Mouse (Mus musculus): ENCODE measurements around the gene Med25.

Med25 gene

DNA sequence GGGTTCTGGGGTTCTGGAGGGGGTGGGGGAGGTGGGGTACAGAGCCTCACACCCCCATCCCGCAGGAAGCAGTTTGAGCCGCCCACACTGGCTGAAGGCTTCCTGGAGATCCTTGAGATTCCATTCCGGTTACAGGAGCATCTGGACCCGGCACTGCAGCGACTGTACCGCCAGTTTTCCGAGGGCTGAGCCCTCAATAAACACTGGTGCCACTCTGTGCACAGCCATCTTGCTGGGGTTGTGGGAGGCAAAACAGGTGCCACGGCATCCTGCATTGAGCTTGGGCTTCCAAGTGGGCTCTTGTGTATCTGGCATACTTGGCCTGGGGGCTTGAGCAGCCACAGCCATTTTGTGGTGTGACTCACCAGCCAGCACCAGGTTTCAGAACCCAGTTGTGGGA lies 30.1 kb downstream of the Med25 start:
- DNase-seq: no peak

- no peak for DNase-seq
Measured at GRCm38 (mm10) chr7:44861429-44861816, 31.1 kb downstream of the Med25 start.

DNA sequence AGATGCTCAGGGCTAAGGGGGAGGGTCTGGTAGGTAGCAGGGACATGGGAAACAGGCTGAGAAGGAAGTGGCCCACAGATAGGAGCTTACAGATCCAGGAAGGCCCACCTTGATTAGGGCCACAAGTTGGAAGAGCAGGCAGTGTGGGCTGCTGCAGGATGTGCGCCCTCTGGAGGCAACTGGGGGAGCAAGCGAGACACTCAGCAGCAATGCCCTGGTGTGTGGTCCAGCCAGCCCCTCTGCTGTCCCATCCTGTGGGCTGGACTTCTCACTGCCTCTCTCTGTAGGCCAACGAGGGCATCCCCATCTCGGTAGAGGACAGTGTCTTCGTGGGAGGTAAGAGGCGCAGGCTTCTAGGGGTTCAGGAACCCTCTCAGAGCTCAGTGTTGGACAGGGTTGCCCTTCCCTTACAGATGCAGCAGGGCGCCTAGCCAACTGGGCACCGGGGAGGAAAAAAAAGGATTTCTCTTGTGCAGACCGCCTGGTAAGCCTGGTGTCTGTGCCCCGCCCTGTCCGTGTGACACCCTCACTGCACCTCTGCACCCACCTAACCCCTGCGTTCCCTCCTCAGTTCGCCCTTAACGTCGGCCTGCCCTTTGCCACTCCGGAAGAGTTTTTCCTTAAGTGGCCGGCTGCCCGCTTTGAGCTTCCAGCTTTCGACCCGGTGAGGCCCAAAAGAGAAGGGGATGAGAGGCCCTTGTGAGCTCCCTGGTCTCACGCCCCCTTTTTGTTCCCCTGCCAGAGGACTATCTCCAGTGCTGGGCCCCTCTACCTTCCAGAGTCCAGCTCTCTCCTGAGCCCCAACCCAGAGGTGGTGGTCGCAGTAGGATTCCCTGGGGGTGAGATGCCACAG lies 31.7 kb downstream of the Med25 start:
- DNase-seq: peak; percentile 65

DNA sequence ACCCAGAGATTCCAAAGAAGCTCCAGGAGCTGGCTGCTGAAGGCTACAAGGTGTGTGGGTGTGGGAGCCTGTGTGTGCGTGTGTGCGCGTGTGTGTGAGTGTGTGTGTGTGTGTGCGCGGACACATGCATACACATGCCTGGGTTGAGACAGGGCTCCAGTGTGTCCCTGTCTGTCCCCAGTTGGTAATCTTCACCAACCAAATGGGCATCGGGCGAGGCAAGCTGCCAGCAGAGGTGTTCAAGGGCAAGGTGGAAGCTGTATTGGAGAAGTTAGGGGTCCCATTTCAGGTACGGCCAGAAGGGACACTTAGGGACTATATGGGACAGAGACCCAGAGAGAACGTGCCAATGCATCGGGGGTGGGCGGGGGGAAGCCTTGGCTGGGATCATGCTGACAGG lies 32.6 kb downstream of the Med25 start:
- no peak for DNase-seq

DNA sequence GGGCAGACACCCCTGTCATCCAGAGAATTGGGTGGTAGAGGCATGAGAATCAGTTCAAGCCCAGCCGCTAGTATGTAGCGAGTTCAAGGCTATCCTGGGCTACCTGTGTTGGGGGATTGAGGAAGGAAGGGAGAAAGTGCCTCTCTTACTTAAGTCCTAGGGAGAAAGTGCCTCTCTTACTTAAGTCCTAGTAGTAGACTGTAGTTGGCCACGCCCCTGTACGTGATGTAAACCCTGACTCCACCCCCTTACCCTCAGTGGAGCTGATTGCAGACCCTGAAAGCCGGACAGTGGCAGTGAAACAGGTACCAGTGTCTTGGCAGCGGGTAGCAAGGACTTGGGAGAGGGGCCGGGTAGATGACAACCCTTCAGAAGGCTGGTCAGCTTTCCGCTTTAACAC lies 34.6 kb downstream of the Med25 start:
- DNase-seq: no peak

- DNase-seq: peak; percentile 77
Measured at GRCm38 (mm10) chr7:44857042-44857552, 35.4 kb downstream of the Med25 start, which contains the start of gene Pnkp. Gene Pnkp (plus strand): TSS chr7:44857139.

DNA sequence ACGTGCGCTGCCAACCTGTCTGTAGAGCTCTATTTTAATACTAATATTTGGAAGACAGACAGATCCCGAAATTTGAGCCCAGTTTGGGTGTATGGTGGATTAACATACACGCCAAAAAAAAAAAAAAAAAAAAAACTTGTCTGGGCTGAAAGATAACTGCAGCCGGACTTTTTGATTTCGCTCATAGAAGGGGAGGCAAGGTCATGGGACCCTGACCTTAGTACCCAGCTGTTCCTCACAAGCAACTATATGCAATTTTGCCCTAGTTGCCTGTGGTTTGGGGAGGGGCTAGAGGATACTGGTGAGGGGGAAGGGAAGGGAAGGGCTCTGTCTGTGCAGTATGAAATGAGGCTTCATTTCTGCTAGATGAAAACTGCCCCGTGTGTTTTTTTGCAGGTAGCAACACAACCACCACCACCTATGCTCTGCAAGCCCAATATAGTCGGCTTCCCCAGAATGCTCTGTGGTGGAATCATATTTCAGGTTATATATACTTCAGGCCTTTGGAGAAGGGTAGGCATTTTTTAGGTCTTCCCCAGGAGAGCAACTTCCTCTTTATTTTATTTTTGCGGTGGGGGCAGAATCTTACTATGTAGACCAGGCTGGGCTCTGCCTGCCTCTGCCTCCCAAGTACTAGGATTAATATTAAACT lies 36.1 kb downstream of the Med25 start:
- no peak for DNase-seq

- no peak for DNase-seq
Measured at GRCm38 (mm10) chr7:44855036-44855435, 37.5 kb downstream of the Med25 start.

GRCm38 (mm10) chr7:44854356-44855031 lies 38.0 kb downstream of the Med25 start:
- peak; percentile 75 for DNase-seq

GRCm38 (mm10) chr7:44853596-44854355 lies 38.7 kb downstream of the Med25 start:
- DNase-seq: no peak

DNA sequence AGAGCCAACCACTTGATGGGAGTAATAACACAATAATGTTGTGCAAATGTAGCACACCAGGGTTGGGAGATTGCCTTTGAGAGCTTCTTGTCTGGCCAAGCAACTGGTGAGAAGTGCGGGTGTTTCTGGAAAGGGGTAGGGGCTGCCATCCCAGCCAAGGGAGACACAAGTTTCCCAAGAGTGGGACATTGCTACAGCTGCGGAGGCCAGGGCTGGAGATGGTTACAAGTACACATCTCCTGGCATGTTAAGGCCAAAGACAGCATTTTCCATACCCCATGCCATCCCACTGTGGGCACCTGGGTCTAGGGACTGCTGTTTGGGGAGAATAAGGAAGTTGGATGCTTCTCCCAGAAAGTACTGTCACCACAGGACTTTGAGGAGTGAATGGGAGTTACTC lies 39.4 kb downstream of the Med25 start:
- no peak for DNase-seq

DNA sequence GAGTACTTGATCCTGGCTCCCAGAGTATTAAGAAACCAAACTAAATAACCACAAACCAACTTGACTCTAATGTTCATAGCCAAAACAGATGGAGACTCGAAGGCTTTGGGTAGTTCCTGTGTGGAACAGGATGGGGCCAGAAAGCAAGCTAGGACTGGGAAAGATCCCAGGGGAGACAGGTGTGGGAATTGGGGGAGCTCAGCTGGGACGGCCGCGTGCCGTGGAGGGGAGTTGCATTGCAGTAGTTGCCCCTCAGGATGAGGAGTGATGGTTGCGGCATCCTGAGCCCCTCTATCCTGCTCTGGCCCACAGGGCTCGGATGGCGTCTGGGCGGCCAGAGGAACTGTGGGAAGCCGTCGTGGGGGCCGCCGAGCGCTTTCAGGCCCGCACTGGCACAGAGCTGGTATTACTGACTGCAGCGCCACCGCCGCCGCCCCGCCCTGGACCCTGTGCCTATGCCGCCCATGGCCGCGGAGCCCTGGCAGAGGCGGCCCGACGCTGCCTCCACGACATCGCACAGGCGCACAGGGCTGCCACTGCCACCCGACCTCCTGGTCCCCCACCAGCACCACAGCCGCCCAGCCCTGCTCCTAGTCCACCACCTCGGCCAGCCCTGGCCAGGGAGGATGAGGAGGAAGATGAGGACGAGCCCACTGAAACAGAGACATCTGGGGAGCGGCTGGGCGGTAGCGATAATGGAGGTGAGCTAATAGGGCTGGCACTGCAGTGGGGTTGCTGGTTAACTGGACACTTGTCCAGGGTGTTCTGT lies 40.1 kb downstream of the Med25 start:
- DNase-seq: no peak

- DNase-seq: no peak
Measured at GRCm38 (mm10) chr7:44851625-44852234, 40.8 kb downstream of the Med25 start.

DNA sequence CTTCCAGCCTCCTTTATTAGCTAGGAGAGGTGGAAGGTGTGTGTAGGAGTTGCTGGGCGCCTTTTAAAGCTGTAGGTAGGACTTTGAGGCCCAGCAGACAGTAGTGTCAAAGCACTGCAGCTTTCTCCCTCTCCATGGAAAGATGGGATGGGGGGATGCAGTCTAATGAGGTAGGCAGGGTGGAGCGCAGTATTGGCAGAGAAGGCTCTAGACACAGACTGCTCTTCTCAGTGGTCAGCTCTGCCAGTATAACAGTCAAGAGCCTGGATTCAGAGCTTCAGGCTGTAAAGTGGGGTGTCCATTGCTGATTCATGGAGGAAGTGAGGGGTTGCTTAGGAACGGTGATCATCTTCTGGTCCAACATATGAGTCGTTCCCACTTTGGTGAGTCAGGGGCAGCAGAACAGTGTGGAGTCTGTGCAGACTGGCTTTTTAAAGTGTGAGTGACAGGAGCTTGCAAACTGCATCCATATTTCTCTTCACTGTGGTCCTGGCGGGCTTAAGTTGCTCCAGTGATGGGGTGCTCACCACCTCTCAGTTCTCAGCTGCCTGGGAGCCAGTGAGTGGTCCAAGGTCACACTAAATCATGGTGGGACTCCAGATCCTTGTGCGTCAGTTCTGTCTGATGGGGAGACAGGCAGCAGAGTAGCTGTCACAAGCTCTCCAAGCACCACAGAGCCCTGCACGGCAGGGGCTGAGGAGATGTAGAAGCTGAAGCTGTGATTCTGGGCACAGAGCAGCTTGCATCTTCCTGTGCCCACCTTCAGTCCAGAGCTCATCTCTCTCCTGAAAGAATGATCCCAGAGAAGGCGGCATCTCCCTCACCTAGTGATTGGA lies 41.5 kb downstream of the Med25 start:
- DNase-seq: no peak

DNA sequence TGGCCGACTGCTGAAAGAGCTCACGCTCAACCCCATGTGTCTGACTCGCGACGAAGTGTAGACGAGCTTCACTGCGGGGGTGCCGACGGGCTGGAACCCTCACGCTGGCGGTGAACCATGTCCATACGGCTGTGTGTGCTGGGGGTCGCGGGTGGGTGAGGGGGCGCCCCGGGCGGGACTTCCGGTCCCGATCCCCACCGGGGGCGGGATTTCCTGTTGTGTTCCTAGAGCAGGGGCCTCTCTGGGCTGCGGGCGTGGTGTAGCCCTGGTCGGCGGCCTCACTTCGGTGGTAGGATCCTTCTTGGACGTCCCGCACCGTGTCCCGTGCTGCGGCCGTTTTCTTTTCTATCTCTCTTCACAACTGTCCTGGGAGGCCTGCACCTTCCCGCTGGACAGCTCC lies 42.4 kb downstream of the Med25 start:
- DNase-seq: no peak

DNA sequence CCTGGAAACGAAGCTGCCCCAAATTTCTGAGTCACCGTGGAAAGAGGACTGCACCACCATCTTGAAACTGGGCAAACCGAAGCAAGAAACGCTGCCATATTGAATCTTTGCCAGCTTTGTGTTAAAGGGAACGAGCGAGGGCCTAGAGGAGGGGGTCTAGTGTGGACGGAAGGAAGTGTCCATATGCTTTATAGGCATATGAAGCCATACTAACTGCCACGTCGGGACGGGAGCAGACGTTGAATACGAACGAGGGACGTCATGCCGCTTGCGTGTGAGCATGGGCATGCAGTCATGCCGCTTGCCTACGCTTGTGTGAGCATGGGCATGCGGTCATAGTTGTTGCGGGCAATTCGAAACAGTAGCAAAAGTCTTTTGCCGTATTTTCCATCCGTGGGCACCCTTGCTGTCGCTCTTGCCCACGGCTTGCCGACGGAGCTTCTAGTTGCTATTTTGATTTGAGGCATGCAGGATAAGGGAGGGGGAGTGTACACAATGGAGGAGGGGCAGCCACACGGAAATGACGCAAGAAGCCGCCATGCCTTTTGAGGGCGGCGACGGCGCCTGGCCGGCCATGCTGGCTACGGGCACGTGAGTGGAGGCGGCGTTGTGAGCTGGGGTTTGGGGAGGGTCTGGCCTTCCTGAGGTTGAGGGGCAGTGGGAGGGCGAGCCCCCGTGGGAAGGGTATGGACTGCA lies 42.9 kb downstream of the Med25 start:
- DNase-seq: peak; percentile 90

- peak; percentile 100 for DNase-seq
Measured at GRCm38 (mm10) chr7:44848561-44849415, 43.7 kb downstream of the Med25 start, which contains the start of the genes Akt1s1 and Tbc1d17. Gene Akt1s1 (plus strand): TSS chr7:44848991. Gene Tbc1d17 (minus strand): TSS chr7:44849079.

- DNase-seq: peak; percentile 49
Measured at GRCm38 (mm10) chr7:44847772-44848171, 44.7 kb downstream of the Med25 start.

- DNase-seq: peak; percentile 49
Measured at GRCm38 (mm10) chr7:44846804-44847203, 45.7 kb downstream of the Med25 start.
